Mouse (Mus musculus): ENCODE results near the gene Hist2h3c2. TPM values are rescaled to one million over a fixed set of nuclear protein-coding genes. Genes with fewer than 3 reads are reported as not detected.

Hist2h3c2 gene
- total and polyA plus RNA-seq, 2 experiments from 2014 or later = 2.3 to 551 TPM

GRCm38 (mm10) chr3:96230404-96230803 lies 8.5 kb downstream of the Hist2h3c2 start:
- Histone ChIP-seq H3K27ac (ENCODE audit: low read depth) (no peak overlapping the region), H3K27me3 (ENCODE audit: control insufficient read depth, insufficient read depth, low read length) (no peaks in the 10 kb centered on the region), H3K4me1 (ENCODE audit: control insufficient read depth, insufficient read depth) (0 out of 2 replicates have a peak, but pooled peaks cover under 1% of the 10 kb centered on the region), H3K9me3 (replicated peaks; ENCODE audit: control insufficient read depth, low read length) (no peaks in the 10 kb centered on the region), H3K4me3 (ENCODE audit: low read depth, low read length) (no peak overlapping the region), H3K4me2 (ENCODE audit: low read depth, low read length) (no peak overlapping the region), H3K36me3 (replicated peaks; ENCODE audit: control insufficient read depth, insufficient read depth, low read length) (no peaks in the 10 kb centered on the region), H3K9ac (replicated peaks; ENCODE audit: low read depth, low read length) (no peak overlapping the region)
- TF ChIP-seq EP300 (IDR thresholded peaks at IDR 0.05; ENCODE audit: low read depth) (no peak), CTCF (IDR thresholded peaks at IDR 0.05; ENCODE audit: low read depth) (no peak)
- ATAC-seq (ENCODE audit: insufficient read depth, low read depth) (no peak), DNase-seq (ENCODE audit: low spot score) (no peak)
- 67% methylated on average over 2 of the region's 2 CpGs for WGBS

DNA sequence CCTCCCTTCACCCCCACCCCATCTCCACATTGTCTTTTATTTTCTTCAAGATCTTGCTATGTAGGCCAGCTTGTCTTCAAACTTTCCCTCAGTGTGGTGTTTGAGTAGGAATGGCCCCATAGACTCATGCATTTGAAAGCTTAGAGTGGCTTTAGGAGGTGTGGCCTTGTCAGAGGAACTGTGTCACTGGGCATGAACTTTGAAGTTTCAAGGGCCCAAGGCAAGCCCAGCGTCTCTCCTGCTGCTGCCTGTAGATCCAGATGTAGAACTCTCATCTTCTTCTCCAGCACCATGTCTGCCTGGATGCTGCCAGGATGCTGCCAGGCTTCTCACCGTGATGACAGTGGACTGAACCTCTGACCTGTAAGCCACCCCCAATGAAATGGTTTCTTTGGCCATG lies 10.1 kb downstream of the Hist2h3c2 start:
- TF ChIP-seq EP300 (IDR thresholded peaks at IDR 0.05; ENCODE audit: low read depth) (no peak), CTCF (IDR thresholded peaks at IDR 0.05; ENCODE audit: low read depth) (no peak)
- no peaks in the 10 kb centered on the region for H3K36me3 ChIP-seq (replicated peaks; ENCODE audit: control insufficient read depth, insufficient read depth, low read length)
- ATAC-seq (ENCODE audit: insufficient read depth, low read depth) (no peak), DNase-seq (ENCODE audit: low spot score) (no peak)
- H3K9ac ChIP-seq (replicated peaks; ENCODE audit: low read depth, low read length) = no peak overlapping the region
- no peak overlapping the region for H3K4me2 ChIP-seq (ENCODE audit: low read depth, low read length)
- no peaks in the 10 kb centered on the region for H3K27me3 ChIP-seq (ENCODE audit: control insufficient read depth, insufficient read depth, low read length)
- no peak overlapping the region for H3K4me3 ChIP-seq (ENCODE audit: low read depth, low read length)
- no peak overlapping the region for H3K27ac ChIP-seq (ENCODE audit: low read depth)
- H3K9me3 ChIP-seq (replicated peaks; ENCODE audit: control insufficient read depth, low read length) = no peaks in the 10 kb centered on the region
- peaks cover 12% of the 10 kb centered on the region; the same call in 1 of the 2 replicates for H3K4me1 ChIP-seq (ENCODE audit: control insufficient read depth, insufficient read depth)
- 56% methylated on average over 2 of the region's 2 CpGs for WGBS

DNA sequence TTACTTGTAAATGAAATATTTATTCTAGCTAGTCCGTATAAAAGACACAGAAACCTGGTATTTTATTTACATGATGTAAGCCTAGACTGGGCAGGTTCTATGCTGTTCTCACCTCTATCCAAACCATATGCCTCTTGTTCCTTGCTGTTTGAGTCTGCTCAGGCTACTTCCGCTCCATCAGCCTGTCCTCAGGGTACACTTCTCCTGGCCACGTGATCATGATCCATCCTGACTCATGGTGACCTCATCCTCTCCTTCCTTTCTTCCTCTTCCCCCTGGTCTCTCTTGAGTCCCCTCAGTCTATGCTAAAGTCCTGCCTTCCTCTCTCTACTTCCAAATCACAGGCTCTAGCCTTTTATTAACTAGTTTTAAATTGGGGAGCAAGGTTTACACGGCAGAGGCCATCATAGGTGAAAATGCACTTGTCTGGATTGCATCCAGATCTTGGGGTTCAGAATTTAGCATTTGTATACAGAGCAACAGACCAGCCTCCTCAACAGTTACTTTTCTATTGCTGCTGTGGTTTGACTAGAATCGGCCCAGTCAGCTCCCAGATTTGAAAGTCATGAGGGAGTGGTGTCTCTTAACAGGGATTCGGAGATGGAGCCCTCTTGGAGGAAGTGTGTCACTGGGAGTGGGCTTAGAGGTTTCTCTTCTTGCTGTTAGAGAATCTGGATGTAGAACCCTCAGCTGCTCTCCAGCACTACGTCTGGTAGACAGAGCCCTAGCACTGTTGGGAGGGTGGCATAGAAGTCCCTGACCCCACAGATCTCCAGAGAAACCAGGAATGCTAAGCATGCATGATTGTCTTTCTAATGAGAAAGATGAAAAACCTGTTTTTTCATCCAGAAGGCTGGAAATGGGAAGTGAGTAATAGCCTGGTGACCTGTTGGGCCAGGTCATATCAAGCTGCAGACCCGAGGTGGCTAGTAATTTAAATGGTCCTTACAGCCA lies 12.0 kb downstream of the Hist2h3c2 start:
- peaks cover 28% of the 10 kb centered on the region for H3K4me1 ChIP-seq (ENCODE audit: control insufficient read depth, insufficient read depth)
- no peak overlapping the region for H3K27ac ChIP-seq (ENCODE audit: low read depth)
- no peaks in the 10 kb centered on the region for H3K36me3 ChIP-seq (replicated peaks; ENCODE audit: control insufficient read depth, insufficient read depth, low read length)
- H3K27me3 ChIP-seq (ENCODE audit: control insufficient read depth, insufficient read depth, low read length) = no peaks in the 10 kb centered on the region
- H3K4me3 ChIP-seq (ENCODE audit: low read depth, low read length) = no peak overlapping the region
- no peak overlapping the region for H3K4me2 ChIP-seq (ENCODE audit: low read depth, low read length)
- DNase-seq (ENCODE audit: low spot score) (no peak), ATAC-seq (ENCODE audit: insufficient read depth, low read depth) (peak; percentile 47)
- WGBS = 61% methylated on average over 8 of the region's 8 CpGs
- TF ChIP-seq CTCF (IDR thresholded peaks at IDR 0.05; ENCODE audit: low read depth) (no peak), EP300 (IDR thresholded peaks at IDR 0.05; ENCODE audit: low read depth) (no peak)
- no peaks in the 10 kb centered on the region for H3K9me3 ChIP-seq (replicated peaks; ENCODE audit: control insufficient read depth, low read length)
- no peak overlapping the region for H3K9ac ChIP-seq (replicated peaks; ENCODE audit: low read depth, low read length)

DNA sequence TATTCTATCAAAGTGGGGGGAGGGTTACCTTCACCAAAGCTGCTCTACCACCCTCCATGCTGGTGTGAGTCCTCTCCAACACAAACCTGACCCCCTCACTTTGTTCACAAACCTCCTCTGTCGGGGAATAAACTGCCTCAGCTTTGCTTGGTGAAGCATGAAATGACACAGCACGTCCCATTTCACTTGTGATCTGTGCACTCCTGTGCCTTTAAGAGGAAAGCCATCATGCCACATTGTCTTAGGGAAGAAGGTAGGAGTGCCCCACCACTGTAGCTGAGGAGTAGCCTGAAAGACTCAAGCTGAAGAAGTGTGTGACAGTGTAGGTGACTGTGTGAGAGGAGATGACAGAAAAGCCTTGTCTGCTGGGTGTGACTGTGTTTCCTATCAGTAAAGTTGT lies 13.5 kb downstream of the Hist2h3c2 start:
- ATAC-seq (ENCODE audit: insufficient read depth, low read depth) (no peak), DNase-seq (ENCODE audit: low spot score) (no peak)
- TF ChIP-seq EP300 (IDR thresholded peaks at IDR 0.05; ENCODE audit: low read depth) (no peak), CTCF (IDR thresholded peaks at IDR 0.05; ENCODE audit: low read depth) (no peak)
- Histone ChIP-seq H3K36me3 (replicated peaks; ENCODE audit: control insufficient read depth, insufficient read depth, low read length) (no peaks in the 10 kb centered on the region), H3K9ac (replicated peaks; ENCODE audit: low read depth, low read length) (peak overlapping the region; percentile 26), H3K27me3 (ENCODE audit: control insufficient read depth, insufficient read depth, low read length) (no peaks in the 10 kb centered on the region), H3K27ac (ENCODE audit: low read depth) (no peak overlapping the region), H3K4me3 (ENCODE audit: low read depth, low read length) (no peak overlapping the region), H3K4me2 (ENCODE audit: low read depth, low read length) (0 out of 2 replicates have a peak overlapping the region, but pooled peaks have one; percentile 12), H3K9me3 (replicated peaks; ENCODE audit: control insufficient read depth, low read length) (no peaks in the 10 kb centered on the region), H3K4me1 (ENCODE audit: control insufficient read depth, insufficient read depth) (peaks cover 32% of the 10 kb centered on the region)
- WGBS = 30% methylated on average over 2 of the region's 2 CpGs

DNA sequence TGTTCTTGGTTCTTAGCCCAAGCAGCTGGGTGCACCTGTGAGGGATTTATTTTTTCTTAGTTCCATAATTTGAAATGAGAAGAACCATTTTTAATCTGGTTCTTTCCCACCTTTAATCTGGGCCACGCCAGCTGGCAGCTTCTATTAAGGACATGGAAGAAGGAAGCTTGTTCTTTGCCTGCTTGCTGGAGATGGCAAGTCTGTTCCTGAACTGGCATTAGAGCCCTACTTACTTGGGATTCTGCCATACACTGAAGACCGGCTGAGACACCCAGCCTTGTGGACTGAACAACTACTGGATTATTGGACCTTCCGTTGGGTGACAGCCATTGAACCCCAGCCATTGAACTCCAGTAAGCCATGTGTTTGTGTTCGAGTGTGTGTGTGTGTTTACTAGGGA lies 16.2 kb downstream of the Hist2h3c2 start:
- TF ChIP-seq CTCF (IDR thresholded peaks at IDR 0.05; ENCODE audit: low read depth) (no peak), EP300 (IDR thresholded peaks at IDR 0.05; ENCODE audit: low read depth) (no peak)
- no peak for ATAC-seq (ENCODE audit: insufficient read depth, low read depth)
- no peak overlapping the region for H3K4me3 ChIP-seq (ENCODE audit: low read depth, low read length)
- H3K4me2 ChIP-seq (ENCODE audit: low read depth, low read length) = peak overlapping the region; percentile 82
- WGBS = 87% methylated on average over 4 of the region's 4 CpGs
- H3K4me1 ChIP-seq (ENCODE audit: control insufficient read depth, insufficient read depth) = peaks cover 32% of the 10 kb centered on the region
- DNase-seq (ENCODE audit: low spot score) = no peak
- no peaks in the 10 kb centered on the region for H3K36me3 ChIP-seq (replicated peaks; ENCODE audit: control insufficient read depth, insufficient read depth, low read length)
- H3K27ac ChIP-seq (ENCODE audit: low read depth) = no peak overlapping the region
- H3K9me3 ChIP-seq (replicated peaks; ENCODE audit: control insufficient read depth, low read length) = no peaks in the 10 kb centered on the region
- H3K9ac ChIP-seq (replicated peaks; ENCODE audit: low read depth, low read length) = no peak overlapping the region
- no peaks in the 10 kb centered on the region for H3K27me3 ChIP-seq (ENCODE audit: control insufficient read depth, insufficient read depth, low read length)
